Mouse (Mus musculus) spleen, postnatal 36 days (tissue): ENCODE results near the gene BC030499.

ENCODE experiments used
- DNase-seq, 2 experiments: peaks; one replicate each; pipeline ENCODE4 v3.0.0; 2022; ENCODE audit warnings: low spot score in 2 of 2, mixed read lengths in 1 of 2

Gene BC030499

GRCm38 (mm10) chr11:78345801-78346200 is 55.2 kb downstream of the BC030499 start:
- DNase-seq = peak; percentile 85 to 88
